Mouse (Mus musculus) hematopoietic multipotent progenitor cell, adult 10-12 weeks (in vitro differentiated cells): ENCODE data around the gene Zbtb18. TPM values are rescaled to one million over a fixed set of nuclear protein-coding genes. Genes with fewer than 3 reads are reported as not detected.

Source experiments
- polyA plus RNA-seq: library from polyadenylated mRNA; stranded (reverse); fragments of >175 nt; gene quantifications from 2 replicates; pipeline ENCODE4 v1.2.3, GENCODE M21; 2012; ENCODE audit warnings: low replicate concordance

The Zbtb18 gene
- polyA plus RNA-seq: 42.1 and 68.9 TPM in 2 replicates

DNA sequence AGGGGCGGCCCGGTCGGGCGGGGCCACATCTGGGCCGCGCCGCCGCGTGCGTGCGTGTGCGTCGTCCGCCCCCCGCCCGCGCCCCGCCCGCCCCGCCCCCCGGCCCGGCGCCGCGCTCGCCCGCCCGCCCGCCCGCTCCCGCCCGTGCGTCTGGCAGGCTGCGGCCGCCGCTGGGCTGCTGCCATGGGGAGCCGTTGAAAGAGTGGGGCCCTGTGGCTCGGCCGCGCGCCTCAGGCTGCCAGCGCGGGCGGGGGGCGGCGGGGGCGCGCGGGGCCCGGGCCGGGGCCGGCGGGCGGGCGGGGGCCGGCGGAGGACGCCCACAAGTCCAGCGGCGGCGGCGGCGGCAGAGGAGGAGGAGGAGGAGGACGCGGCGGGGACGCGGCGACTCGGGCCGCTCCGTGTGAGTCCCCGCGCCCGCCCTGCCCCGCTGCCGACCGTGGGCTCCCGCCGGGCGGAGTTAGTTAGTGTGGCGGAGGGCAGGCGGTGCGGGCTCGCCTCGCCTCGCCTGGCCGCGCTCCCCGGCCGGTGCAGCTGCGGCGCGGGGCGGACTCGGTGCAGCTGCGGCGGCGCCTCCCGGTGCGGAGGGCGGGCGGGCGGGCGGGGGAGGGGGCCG, at the start of gene Zbtb18:
TSS of gene Zbtb18 (plus strand) at position 156 of the 613 bp plus-strand sequence.

Other genes with a start within 250 kb of the Zbtb18 start
- gene Akt3, start 184.1 kb upstream of the Zbtb18 start, polyA plus RNA-seq: 3.0 and 3.5 TPM in 2 replicates